Mouse (Mus musculus) lung, postnatal 14 days (tissue): ENCODE results near the gene Cd207.
"Not testable (repeated sequence)": the region's sequence is repeated elsewhere in the genome, so short reads cannot be mapped to it uniquely, and the experiment has no call there.

Experiments
- DNase-seq: peaks from one replicate; pipeline ENCODE4 v3.0.0; 2021

The Cd207 gene

DNA sequence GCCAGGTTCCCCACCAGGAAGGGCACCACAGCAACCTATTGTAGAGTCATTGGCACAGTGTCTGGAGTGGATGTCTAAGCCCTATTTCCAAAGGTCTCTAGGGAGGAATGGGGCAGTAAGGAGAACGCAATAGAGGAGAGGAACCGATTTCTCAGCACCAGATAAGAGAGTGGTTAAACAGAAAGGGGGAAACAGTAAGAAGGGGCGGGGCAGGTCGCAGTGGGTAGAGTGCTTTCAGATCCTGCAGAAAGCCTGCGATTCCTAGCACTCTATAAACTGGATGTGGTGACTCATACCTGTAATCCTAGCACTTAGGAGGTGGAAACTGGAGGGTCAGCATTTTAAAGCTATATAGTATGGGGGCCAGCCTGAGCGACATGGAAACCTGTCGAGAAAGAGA lies 19.0 kb upstream of the Cd207 start:
- no peak for DNase-seq

DNA sequence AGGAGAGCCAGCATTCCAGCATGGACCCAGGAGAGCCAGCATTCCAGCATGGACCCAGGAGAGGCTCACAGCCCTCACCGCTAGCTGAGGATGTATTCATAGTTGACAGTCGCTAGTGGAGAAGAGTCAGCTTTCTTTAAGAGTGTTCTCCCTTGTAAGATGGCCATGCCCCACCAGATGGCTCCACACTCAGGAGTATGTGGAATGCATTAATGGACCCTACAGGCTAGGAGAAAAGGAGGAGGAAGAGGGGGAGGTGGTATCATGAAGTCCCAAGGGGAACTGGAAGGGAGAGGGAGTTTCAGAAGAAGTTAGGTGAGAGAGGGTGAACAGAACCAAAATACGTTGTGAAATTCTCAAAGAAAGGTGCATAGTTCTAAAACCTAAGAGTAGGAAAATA lies 18.1 kb upstream of the Cd207 start:
- DNase-seq, result no peak

DNA sequence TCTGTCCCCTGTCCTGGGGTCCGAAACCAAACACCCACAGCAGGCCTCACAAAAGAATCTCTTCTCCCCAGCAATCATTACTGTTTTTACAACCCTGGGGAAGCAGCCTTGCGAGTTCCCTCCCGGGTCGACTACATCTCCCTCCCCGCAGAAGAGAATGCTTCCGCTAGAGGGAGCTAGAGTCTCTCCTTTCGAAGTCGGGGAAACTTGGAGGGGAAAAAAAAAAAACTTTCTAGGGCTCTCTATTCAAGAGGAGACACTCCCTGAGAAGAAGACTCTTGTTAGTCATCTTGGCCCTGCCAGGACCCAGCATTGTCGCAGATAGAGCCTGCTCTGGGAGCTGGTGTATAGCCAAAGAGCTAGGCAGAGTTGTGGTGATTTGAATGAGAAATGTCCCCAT lies 16.2 kb upstream of the Cd207 start:
- peak; percentile 73 for DNase-seq

DNA sequence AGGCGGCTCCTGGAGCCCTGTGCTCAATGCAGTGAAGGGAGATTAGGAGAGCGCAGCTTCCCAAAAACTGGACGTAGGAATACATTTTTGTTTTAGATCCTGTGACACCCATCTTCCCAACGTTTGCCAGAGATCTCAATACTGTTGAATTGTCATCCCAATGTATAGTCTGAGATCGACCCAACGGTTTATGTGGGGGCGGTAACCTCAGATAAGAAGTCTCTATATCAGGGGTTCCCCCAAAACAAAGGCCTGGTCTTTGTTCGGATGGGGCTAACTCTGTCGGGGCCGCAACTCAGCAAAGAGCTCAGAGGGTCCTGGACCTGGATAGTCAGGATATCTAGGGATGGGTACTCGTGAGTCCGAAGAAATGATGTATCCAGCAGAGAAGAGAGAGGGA lies 15.3 kb upstream of the Cd207 start:
- no peak for DNase-seq

DNA sequence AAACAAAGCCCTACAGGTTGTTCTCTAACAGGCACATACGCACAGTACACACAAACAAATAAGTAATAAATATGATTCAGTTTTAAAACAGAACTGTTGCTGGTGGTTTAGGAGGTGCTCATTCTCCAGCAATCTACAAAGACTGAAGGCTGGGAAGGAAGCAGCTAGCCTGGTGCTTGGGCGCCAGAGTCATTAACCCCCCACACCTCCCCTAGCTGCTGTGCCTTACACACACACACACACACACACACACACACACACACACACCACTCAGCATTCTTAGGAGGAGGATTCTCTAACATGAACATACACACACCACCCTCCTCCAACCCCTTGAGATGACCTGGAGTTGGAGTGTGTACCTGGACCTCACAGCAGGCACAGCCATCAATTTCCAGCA lies 13.3 kb upstream of the Cd207 start:
- no peak for DNase-seq

DNA sequence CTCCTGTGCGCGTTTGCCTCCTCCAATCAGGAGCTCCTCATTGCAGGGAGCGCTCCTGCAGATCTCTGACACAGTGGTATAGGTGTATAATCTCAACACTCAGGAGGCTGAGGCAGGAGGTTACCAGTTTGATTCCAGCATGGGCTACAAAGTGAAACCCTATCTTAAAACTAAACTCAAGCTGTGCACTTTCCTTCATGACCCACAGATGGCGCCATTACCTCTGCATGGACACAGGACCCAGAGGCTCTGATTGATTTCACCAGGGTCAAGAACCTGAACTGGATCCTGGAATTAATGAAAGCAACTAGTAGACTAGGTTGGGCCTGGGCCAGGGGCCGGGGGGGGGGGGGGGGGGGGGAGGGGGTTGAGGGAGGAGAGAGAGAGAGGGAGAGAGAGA lies 12.6 kb upstream of the Cd207 start:
- DNase-seq, result peak; percentile 42

DNA sequence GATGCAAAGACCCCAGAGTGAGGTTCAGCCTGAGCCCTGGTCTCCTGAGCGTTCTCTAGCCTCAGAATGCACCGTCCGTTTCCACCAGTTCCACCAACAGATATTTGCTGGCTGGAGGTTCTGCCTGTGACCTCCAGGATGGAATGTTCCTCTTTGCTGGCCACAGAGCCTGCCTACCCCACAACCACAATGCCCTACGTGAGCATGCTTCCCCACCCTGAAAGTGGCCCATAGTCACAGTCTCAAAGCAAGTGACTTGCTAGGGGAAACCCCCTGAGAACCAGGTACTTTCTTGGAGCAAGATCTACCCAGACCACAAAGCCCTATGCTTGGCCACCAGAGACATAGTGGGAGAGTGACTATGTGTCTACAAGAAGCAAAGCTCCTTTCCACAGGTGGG lies 11.7 kb upstream of the Cd207 start:
- no peak for DNase-seq

DNA sequence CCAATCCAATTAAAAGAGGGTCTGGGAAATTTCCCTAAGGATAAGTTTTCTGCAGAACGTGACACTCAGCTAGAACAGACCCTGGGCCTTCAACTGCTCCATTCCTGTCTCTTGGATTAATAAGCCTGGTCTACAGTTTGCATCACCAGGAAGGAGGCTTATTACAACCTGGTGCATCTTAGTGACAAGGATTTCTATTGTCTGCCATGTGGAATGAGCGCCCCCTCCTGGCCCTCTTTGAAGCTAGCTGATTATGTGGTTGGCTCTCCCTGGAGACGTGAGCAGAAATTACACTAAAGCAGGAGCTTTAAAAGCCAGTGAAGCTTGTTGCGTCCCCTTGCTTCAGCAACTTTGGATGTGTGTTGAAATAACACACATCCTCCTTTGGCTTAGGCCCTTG lies 4.3 kb downstream of the Cd207 start:
- DNase-seq, result peak; percentile 84

DNA sequence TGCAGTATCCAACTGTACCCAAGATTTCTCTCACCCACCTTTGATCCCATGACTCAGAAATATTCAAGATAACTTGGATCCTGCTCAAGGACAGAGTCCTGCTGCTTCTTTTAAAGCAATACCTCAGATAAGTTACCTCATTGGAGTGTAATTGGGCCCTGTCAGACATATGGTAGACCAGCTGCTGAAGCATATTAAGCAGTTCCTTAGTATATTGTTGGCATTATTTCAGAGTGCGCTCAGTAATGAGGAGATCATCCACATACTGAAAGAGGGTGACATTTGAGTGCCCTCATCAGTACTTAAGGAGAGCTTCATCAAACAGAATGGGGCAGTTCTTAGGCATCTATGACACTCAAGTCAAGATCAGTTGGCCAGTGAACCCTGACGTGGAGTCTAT lies 12.6 kb downstream of the Cd207 start:
- no peak for DNase-seq

DNA sequence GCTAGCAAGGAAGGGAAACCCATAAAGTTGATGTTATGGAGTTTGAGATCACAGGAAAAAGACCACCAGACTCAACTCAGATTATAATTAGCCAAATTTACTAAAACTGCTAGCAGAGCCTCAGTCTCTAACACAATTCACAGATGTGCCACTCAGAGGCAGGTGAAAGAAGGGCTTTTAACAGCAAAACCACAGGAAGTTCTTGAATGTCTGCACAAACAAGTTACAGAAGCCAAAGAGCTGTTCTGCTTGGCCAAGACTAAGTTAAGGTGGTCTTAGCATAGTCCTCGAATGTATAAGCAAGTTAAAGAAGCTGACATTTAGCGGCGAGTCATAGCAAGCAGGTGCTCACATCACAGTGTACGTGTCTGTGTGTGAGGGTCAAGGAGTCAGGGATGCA lies 16.8 kb downstream of the Cd207 start:
- DNase-seq, result no peak

DNA sequence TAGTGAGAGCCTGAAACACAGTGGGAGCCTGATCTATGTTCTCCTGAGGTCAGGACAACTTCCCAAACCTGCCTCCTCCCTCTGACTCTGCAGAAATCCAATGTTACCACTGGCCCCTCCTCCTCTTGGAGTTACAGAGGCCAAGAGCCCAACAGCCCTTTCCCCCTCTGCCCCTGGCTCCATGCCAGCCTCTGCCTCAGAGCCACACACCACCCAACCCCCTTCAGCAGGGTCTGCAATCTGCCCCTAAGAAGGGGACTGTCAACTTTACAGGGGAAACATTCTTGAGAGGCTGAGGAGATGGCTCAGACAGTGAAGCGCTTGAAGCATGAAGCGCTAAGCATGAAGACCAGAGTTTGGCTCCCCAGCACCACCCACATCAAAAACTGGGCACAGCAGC lies 21.6 kb downstream of the Cd207 start, which contains the start of gene Clec4f:
Gene Clec4f, minus strand, starts transcription at position 101 of the 400 bp plus-strand sequence.
- no peak for DNase-seq

DNA sequence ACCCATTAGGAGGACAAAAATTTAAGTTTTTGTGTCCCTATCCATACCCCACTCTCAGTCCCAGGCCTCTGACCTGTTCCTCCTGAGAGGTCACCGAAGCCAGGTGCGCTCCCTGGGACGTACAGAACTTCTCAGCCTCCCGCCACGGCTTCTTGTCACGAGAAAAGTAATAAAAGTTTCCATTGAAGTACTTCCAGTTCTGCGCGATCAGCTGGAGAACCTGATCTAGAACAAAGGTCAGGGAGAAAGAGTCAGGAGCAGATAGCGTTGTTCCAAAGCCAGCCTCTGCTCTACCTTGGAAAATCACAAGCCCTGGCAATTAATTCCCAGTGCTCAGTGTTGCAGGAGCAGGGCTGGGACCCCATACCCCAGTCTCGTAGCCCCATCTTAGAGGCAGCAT lies 30.9 kb downstream of the Cd207 start:
- DNase-seq, result no peak

DNA sequence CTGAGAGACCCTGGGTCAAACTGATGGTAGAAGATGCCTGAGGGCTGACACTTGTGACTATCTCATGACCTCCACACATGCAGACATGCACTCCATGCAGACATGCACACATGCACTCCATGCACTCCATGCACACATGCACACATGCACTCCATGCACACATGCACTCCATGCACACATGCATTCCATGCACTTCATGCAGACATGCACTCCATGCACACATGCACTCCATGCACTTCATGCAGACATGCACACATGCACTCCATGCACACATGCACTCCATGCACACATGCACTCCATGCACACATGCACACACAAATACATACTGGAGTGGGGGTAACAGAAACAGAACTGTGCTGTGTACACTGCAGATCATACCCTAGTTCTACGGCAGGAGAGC lies 42.3 kb downstream of the Cd207 start:
- no peak for DNase-seq

DNA sequence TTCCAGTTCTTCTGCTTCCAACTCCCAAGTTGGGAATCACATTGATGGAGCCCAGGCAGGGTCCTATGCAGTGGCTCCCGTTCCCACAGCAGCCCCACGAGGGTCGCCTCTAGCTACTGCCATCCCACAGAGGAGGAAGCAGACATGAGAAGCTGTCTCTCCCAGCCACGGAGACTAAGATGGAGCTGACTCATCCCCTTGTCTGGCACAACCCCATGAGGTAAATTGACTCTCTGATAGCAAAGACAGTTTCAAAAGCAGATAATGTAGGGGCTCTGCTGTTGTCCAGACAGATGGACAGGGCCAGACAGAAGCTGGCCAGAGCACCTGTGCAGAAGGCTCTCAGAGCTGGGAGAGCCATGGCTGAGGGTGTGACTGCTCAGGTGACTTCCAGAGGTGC lies 43.0 kb downstream of the Cd207 start:
- not testable (repeated sequence) for DNase-seq

DNA sequence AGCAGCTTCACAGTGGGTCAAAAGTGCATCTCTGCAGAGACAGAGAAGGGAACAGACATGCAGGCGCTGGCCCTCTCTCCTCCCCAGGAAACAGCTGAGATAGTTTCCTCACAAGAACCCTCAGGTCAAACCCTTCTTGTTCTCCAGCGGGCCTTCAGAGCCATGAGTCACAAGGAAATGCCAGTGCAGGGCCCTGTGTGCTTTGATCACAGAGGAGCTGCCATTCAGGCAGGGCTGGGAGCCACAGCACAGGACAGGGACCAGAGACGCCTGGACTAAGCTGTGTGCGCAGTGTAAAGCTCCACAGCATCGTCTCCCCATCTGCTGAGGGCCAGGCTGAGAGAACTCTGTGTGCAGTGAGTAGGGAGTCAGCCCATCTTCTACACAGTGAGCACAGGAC lies 43.6 kb downstream of the Cd207 start:
- DNase-seq, result not testable (repeated sequence)

DNA sequence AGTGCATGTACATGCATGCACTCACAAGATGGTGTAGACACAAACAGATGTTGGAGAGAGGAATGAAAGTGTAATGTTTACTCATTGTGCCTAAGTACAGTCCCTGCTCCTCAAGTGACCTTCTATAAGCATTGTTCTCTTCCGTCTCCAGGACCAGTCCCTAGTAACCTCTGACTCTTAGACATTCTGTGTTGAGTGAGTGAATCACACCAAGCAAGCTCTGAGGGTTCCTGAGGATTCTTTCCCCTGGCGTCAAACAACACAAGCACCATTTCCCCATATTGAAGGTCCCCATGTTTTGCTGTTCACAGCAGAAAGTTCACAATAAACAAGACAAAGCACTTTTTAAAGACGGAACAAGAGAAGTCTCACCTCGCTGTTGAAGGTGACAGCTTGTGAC lies 45.8 kb downstream of the Cd207 start:
- DNase-seq, result no peak

DNA sequence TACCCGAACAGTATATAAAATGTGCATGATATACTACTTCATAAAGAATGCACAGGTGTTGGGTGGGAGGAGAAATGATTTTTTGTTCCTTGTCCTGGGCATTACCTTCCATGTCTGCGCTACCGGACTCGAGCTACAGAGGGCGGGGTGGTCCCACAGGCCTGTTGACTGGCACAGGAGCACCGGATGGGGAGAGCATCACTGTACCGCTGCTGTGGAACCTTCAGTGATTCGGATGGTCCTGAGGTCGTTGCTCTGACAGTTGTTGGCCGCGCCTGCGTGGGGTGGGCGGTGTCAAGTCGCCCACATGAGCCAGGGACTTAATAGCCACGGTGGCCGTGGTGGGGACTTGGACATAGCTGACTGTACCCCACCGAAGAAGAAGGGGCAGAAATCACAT lies 50.9 kb downstream of the Cd207 start:
- no peak for DNase-seq
